Mouse (Mus musculus) adrenal gland, postnatal 4 days (tissue): Measurements from ENCODE around the gene Dnajc5. TPM values are rescaled to one million over a fixed set of nuclear protein-coding genes. Genes with fewer than 3 reads are reported as not detected.

Experiments
- DNase-seq, 2 experiments: peaks; one replicate each; pipeline ENCODE4 v3.0.0; 2021 to 2022; ENCODE audit warnings: low spot score in 2 of 2, mixed read lengths in 2 of 2
- total RNA-seq, 2 experiments: library from RNA; stranded (reverse); gene quantifications; 2 replicates each; pipeline ENCODE4 v1.2.3; 2021

The Dnajc5 gene
- total RNA-seq, 2 experiments from 2014 or later = 120 to 131 TPM

DNA sequence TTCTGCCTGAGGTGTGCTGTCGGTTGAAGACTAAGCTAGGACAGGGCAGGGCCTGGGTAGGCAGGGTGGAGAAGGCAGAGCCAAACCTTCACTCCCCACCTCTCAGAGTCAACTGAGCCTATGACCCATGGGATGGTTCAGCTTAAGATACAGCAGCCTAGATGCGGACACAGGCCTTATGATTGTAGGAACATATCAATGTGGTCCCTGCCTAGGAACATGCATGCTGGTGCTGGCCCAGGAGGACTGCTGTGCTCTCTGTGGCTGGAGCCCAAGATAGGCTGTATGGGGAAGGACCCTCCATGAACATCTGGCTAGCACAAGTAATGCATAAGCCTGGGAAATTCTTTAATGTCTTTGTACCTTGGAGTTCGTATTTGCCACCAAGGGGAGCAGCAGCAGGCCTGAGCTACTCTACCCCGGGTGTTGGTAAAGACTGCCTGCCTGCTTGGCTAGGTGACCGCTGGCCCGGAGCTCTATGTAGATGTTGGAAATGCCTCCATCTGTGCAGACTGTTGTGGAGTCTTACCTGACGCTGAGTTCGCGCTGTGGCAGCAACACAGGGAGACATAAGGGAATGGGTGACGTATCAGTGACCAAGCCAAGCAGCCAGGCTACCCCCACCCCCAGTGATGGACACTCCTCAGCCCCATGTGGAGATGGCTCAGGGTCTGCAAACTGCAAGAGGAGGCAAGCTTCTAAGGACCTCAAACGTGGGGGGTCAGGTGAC is 51.8 kb downstream of the Dnajc5 start:
- DNase-seq = no peak

DNA sequence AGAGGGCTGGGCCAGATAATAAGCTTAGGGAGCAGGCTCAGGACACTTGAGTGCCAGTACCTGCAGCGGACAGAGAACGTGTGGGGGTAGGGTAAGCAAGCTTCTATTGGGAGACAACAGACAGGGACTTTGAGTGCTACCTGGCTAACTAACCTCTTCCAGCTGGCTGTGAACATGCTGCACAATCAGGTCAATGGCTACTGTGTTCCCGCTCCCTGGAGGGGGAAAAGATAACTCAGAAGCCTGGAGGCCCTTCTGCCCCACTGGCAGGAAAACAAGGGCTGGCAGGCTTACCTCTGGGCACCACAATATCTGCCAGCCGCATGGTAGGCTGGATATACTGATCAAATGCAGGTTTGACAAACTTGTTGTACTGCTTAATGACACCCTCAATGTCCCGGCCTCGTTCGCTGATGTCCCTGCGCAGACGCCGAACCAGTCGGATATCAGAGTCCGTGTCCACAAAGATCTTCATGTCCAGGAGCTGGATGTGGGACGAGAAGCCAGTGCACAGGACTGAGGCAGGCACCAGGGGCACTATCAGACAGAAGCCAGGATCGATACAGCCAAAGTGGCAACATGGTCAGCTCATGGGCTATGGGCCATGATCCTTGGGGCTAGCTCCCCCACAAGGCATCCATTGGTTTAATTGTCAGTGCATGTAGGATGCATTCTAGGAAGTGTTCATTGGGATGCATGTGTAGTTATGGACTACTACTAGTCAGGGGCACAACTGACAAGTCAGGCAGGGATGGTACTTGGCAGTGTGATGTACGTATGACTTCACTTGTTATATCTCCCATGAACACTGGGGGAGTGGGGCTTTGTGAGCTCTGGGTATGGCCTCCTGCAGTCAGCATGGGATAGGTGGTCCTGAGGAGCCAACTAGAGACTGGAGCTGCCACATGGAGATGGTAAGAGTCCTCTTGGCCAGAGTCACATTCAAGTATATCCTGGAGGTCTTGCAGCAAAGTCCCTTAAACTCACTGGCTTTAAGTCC is 52.9 kb downstream of the Dnajc5 start:
- DNase-seq = no peak

GRCm38 (mm10) chr2:181573961-181574360 is 53.7 kb downstream of the Dnajc5 start:
- no peak for DNase-seq

GRCm38 (mm10) chr2:181574921-181575545 is 54.7 kb downstream of the Dnajc5 start:
- DNase-seq = no peak

DNA sequence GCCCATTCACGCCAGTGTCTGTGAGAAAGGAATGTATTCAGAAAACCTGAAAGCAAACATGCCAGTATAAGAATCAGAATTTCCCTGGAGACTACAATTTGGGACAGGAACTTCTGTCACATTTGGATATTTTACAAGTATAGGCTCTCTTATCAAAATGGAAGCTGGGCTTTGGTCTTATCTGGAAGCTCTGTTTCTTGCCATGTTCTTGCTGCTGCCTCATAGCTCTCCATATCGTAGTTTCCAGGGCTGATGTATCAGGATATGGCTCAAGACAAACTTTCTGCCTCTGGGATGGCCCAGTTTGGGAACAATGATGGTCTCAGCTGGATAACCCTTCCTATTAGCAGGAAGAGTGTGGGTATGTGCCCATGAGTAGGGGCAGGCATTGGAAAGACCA is 56.3 kb downstream of the Dnajc5 start:
- DNase-seq = no peak

DNA sequence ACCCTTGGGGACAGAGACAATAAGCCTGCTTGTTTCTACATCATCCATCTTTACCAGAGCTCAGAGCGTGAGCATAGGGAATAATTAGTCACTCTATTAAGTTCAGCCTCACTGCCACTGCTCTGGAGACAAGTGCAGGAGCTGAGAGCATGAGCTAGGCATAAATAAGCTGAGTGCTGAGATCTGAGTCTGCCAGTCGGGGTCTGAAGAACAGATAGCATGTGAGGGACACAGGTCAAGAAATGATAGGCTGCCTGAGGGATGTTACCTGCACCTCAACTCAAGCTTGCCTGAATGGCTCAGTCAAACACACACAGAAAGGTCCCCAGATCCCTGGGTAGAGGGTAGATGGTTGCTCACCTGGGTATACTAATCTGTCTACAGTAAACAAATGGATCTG is 56.8 kb downstream of the Dnajc5 start:
- no peak for DNase-seq

GRCm38 (mm10) chr2:181577981-181578581 is 57.8 kb downstream of the Dnajc5 start:
- DNase-seq = no peak

GRCm38 (mm10) chr2:181578790-181579618 is 58.7 kb downstream of the Dnajc5 start:
- peak in 1 of 2 experiments; percentile 2 for DNase-seq

DNA sequence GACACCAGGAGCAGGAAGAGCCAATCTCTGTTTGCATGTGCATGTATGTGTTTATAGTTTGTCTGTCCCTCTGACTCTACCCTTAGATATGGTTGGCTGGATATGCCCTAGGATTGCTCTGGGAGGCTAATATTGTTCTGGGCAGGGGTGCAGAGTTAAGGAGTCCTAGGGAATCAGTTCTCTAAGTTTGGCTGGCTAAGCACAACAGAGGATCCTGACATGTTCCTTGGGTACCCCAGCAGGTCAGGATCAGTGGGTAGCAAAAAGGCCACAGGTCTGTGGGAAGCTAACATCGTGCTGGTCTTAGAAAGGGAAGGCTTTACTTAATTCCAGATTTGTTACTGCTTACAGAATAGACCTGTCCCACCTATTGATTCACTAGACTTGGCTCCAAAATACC is 59.4 kb downstream of the Dnajc5 start:
- DNase-seq = no peak

DNA sequence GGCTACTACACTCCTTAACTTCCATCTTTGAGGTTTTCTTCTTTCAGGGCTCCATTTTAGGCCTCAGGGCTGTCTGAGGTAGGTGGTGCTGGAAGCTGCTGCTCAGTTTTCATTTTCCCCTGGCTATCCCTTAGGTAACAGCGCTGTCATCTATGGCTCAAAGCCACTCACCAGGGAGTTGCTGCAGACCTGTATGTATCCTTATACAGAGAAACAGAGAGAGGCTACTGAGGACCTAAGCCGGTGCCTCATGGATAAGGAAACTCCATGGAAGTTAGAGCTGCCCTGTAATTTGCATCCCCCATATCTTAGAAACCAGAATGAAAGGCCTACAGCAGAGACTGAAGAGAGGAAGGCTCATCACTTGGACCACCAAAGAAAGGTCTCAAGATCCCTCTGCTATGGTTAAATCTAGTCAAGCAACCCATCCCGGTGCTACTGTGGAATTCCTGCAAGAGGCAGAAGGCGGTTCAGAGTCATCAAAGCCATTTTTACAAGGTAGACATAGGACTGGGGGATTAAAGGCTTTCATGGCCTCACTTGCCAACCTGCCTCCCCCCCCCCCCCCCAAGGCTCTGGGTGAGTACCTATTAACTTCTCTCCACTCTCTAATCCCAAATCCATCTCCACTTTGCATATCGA is 60.0 kb downstream of the Dnajc5 start:
- no peak for DNase-seq

DNA sequence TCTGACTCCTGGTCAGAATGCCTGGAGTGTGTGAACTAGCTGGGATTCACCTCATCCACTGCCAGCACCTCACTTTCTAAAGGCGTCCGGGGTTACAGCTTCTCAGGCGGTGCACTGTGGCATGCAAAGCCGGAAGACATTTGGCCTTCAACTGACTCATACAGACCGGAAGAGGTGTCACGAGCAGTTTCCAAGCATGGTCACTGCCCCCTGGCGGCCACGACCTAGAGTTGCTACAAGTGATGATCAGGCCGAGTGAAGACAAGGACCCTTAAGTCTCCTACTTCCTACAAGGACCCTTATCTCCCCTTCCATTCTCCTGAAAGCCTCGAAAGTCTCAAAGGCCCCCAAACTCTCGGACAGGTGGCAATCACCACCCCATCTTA is 60.7 kb downstream of the Dnajc5 start:
- DNase-seq = peak; percentile 49 to 64

- peak; percentile 65 to 76 for DNase-seq
These were observed 61.3 kb downstream of the Dnajc5 start for GRCm38 (mm10) chr2:181581402-181582120.

DNA sequence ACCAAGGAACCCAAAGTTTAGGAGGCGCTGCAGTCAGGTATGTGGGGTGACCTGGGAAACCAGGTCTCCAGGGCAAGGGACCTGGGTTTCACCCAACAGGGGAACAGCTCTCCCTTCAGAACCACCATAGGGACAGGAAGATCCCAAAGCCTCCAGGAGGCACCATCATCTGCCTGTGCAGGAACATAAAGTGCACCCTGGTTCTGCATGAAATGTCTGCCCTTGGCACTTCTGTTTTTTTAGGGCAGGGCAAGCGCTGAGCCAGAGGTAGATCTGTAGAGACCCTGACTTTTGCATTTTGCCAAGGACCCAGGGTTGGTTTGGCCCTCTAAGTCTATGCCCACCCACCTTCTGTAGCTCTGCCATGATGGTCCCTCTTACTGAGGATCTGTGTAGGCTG is 62.1 kb downstream of the Dnajc5 start:
- no peak for DNase-seq

DNA sequence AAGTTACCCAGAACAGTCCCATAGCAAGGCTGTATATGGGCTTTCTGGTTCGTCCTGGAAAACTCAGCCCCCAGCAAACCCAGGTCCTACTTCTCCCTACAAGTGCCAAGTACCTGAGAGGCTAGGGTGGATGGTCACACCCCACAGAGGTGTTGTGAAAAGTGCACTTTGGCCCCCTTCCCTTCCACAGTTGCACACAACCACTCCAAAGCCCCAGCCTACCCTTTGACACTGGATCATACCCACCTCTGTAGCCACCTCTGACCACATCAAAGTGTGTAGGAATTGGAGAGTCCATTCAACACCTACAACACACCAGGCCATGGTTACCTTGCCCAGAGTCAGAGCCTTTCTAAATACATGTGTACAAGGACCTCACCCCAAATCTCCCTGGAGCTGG is 62.7 kb downstream of the Dnajc5 start:
- DNase-seq = no peak

DNA sequence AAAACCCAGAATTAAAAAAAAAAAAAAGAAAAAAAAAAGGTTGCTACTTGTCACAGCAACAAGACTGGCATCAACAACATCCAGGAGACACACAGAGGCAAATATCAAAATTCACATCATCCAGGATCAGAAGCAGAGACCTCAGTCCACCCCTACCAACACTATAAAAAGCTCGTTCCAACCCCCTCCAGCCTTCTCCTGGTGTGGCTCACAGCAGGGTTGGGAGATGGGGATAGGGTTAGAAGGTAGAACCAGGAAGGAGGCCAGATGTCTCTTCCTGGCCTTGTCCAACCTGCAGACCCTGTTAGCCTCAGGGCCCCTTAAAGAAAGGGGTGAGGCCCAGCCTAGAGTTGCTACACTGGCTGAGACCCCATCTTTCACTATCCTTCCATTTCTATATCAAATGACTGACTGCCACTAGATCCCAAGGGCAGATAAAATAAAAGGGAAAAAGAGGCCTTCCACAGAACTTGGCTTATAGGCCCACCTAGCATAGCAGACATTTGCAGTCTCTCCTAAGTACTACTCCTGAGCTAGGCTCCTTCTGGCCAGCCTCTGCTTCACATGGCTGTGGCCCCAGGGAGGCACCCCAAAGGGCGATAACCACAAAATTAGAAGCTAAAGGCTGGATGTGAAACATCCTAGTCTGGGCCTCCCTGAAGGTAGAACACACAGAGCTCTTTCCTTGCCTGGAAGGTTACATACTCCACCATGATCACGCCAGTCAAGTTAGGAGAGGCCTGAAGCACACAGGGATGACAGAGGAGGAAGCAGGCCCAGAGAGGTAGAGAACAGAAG is 63.4 kb downstream of the Dnajc5 start:
- no peak for DNase-seq

DNA sequence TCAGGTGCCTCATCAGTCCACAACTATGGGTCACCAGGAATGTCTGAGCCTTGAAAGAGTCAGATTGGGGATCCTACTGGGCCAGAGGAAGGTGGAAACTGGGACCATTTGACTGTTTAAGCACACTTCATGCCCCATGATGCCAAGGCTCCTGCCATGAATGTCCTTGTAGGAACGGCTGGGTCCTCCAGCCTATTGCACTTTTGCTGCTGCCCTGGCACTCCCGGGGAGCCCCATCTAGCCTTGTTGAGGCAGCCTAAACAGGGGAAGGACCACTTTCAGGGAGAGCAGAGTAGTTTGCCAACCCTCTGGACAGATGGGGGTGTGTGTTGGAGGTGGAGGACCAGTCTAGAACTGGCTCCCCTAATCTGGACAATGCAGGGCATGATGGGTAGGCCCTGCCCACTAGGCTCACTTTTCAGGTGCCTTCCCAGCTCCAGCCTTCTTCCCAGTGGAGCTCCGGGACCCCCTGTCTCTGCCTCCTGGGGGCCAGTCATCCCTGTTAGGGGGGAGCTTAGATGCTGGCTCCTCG is 64.2 kb downstream of the Dnajc5 start, which contains the start of gene Uckl1:
Uckl1 (minus strand) TSS at position 482 of the 532 bp plus-strand sequence.
- no peak for DNase-seq

GRCm38 (mm10) chr2:181585506-181585905 is 65.2 kb downstream of the Dnajc5 start:
- no peak for DNase-seq

DNA sequence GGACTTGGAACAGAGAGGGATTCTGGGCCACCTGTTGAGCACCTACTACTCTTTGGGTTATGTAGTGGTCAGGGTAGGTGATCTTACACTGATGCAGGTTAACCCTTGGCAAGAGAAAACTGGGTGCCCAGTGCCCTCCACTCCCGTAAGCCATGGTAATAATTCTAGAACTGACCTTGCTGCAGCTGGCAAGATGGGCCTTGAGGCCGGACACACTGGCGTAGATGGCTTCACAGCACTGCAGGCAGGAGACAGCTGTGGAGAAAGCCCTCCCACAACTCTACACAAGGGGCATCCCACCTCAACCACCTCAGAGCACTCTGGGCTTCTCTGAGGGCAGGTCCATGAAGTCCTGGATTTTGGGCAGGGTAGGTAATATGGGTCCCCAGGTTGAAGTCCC is 65.8 kb downstream of the Dnajc5 start:
- no peak for DNase-seq
